Mouse (Mus musculus) liver, adult 2 months (tissue): Measurements from ENCODE around the gene Smtnl1. TPM values are rescaled to one million over a fixed set of nuclear protein-coding genes. Genes with fewer than 3 reads are reported as not detected.

Experiments used
- DNase-seq: peaks from one replicate; pipeline ENCODE4 v3.0.0-alpha.2; 2011; ENCODE audit warnings: low read depth, low spot score; ENCODE audit errors: extremely low read depth
- H3K27ac ChIP-seq: fragments of 200-500 bp; replicated peaks from 2 replicates; pipeline ENCODE4 v1.5.1; 2012; ENCODE audit warnings: low read depth, mild to moderate bottlenecking, control low read depth, inconsistent platforms, low read length; ENCODE audit not compliant: insufficient read depth
- H3K27me3 ChIP-seq: fragments of 200-500 bp; 2 replicates; pipeline ENCODE4 v1.6.1; 2012; ENCODE audit warnings: mild to moderate bottlenecking, moderate library complexity, low read length, inconsistent platforms; ENCODE audit not compliant: control insufficient read depth, insufficient read depth
- H3K36me3 ChIP-seq: fragments of 200-500 bp; 2 replicates; pipeline ENCODE4 v1.6.1; 2012; ENCODE audit warnings: low read length, inconsistent platforms; ENCODE audit not compliant: control insufficient read depth, insufficient read depth
- H3K4me1 ChIP-seq: fragments of 200-500 bp; 2 replicates; pipeline ENCODE4 v1.6.1; 2011; ENCODE audit warnings: low read length; ENCODE audit not compliant: control insufficient read depth, insufficient read depth
- H3K4me3 ChIP-seq: fragments of 200-500 bp; 2 replicates; pipeline ENCODE4 v1.5.1; 2011; ENCODE audit warnings: low read depth, mild to moderate bottlenecking, control low read depth, low read length, moderate library complexity; ENCODE audit not compliant: insufficient read depth
- H3K79me2 ChIP-seq: fragments of 200-500 bp; 2 replicates; pipeline ENCODE4 v1.6.1; 2012; ENCODE audit warnings: inconsistent platforms, mild to moderate bottlenecking, low read length, moderate library complexity; ENCODE audit not compliant: control insufficient read depth, insufficient read depth
- H3K9ac ChIP-seq: fragments of 200-500 bp; 2 replicates; pipeline ENCODE4 v1.6.1; 2012; ENCODE audit warnings: low read depth, mild to moderate bottlenecking, control low read depth, inconsistent platforms, low read length
- CTCF ChIP-seq: fragments of 200-500 bp; IDR thresholded peaks from 2 replicates; pipeline ENCODE4 v1.5.1; 2011; ENCODE audit warnings: low read depth, low read length, control low read depth
- POLR2A ChIP-seq: fragments of 200-500 bp; IDR thresholded peaks from 2 replicates; pipeline ENCODE4 v1.6.1; 2011; ENCODE audit warnings: low read length, control low read depth; ENCODE audit not compliant: insufficient read depth; ENCODE audit errors: extremely low read depth
- WGBS: fragments of 180-500 bp; shearing (Covaris S2); methylation state at CpG from one replicate; pipeline ENCODE4 v1.1.7; 2018; 5-methylcytosine and 5-hydroxymethylcytosine counted together
- polyA plus RNA-seq: library from polyadenylated mRNA; depleted of rRNA; stranded (reverse); fragments of >200 nt; gene quantifications from 2 replicates; pipeline ENCODE4 v1.2.3, GENCODE M21; 2012
- total RNA-seq: library from RNA; depleted of rRNA; stranded (reverse); fragments of >200 nt; gene quantifications from 2 replicates; pipeline ENCODE4 v1.2.3, GENCODE M21; 2014

Smtnl1 gene
- total and polyA plus RNA-seq, 2 experiments, result 0.18 TPM; not detected in 1

- Histone ChIP-seq H3K4me3 (peak overlapping the region; percentile 68), H3K27me3 (no peaks in the 10 kb centered on the region), H3K79me2 (0 out of 2 replicates have a peak, but pooled peaks cover 4% of the 10 kb centered on the region), H3K27ac (no peak overlapping the region), H3K36me3 (no peaks in the 10 kb centered on the region), H3K4me1 (0 out of 2 replicates have a peak, but pooled peaks cover 5% of the 10 kb centered on the region), H3K9ac (peak overlapping the region; percentile 83)
- DNase-seq, result no peak
- WGBS, result 14% methylated on average over 17 of the region's 17 CpGs
- TF ChIP-seq CTCF (no peak), POLR2A (no peak)
Measured at GRCm38 (mm10) chr2:84840748-84841563, 18.5 kb upstream of the Smtnl1 start.

GRCm38 (mm10) chr2:84840016-84840747 is 17.7 kb upstream of the Smtnl1 start:
- TF ChIP-seq POLR2A, result no peak
- no peak for TF ChIP-seq CTCF
- H3K36me3 ChIP-seq, result no peaks in the 10 kb centered on the region
- 0 out of 2 replicates have a peak, but pooled peaks cover 4% of the 10 kb centered on the region for H3K79me2 ChIP-seq
- under 1% methylated on average over 54 of the region's 54 CpGs for WGBS
- H3K27ac ChIP-seq, result no peak overlapping the region
- peak overlapping the region; percentile 68 for H3K4me3 ChIP-seq
- DNase-seq, result peak; percentile 39
- no peaks in the 10 kb centered on the region for H3K27me3 ChIP-seq
- H3K9ac ChIP-seq, result peak overlapping the region; percentile 83
- H3K4me1 ChIP-seq, result 0 out of 2 replicates have a peak, but pooled peaks cover 5% of the 10 kb centered on the region

- Histone ChIP-seq H3K9ac (peak overlapping the region; percentile 83), H3K4me1 (0 out of 2 replicates have a peak, but pooled peaks cover 5% of the 10 kb centered on the region), H3K36me3 (no peaks in the 10 kb centered on the region), H3K79me2 (0 out of 2 replicates have a peak, but pooled peaks cover 4% of the 10 kb centered on the region), H3K27me3 (no peaks in the 10 kb centered on the region), H3K4me3 (peak overlapping the region; percentile 68), H3K27ac (no peak overlapping the region)
- WGBS, result 2% methylated on average over 47 of the region's 47 CpGs
- TF ChIP-seq CTCF (no peak), POLR2A (0 out of 2 replicates have a peak, but pooled peaks have one; percentile 5)
- peak; percentile 23 for DNase-seq
Measured at GRCm38 (mm10) chr2:84838993-84839980, 16.8 kb upstream of the Smtnl1 start.

GRCm38 (mm10) chr2:84838593-84838949 is 16.1 kb upstream of the Smtnl1 start, which contains the start of gene Slc43a1:
Gene Slc43a1 (plus strand): TSS chr2:84838850.
- no peak within 1 kb of the TSS for H3K27ac ChIP-seq
- H3K79me2 ChIP-seq, result 0 out of 2 replicates have a peak, but pooled peaks cover 4% of the 10 kb centered on the region
- H3K4me1 ChIP-seq, result 0 out of 2 replicates have a peak, but pooled peaks cover 5% of the 10 kb centered on the region
- WGBS, result 42% methylated on average over 10 of the region's 10 CpGs
- H3K36me3 ChIP-seq, result no peaks in the 10 kb centered on the region
- DNase-seq, result peak; percentile 47
- no peak for TF ChIP-seq CTCF
- TF ChIP-seq POLR2A, result no peak
- peak within 1 kb of the TSS; percentile 83 for H3K9ac ChIP-seq
- H3K27me3 ChIP-seq, result no peaks in the 10 kb centered on the region
- peak within 1 kb of the TSS; percentile 68 for H3K4me3 ChIP-seq
